Mouse (Mus musculus) v-Abl transformed pro-B cells (cell line): ENCODE measurements at regions not wholly inside any gene's neighbourhood (a gene's known extent, or its start where the extent isn't known, plus 50 kb on each side); places are given as distances from the start of the nearest gene placed in this dataset.
"Not testable (repeated sequence)": the region's sequence is repeated elsewhere in the genome, so short reads cannot be mapped to it uniquely, and the experiment has no call there.

ENCODE experiments used
- in situ Hi-C, 2 experiments: fragments of 400-800 bp; cut with MboI; formaldehyde crosslinking; loops; one replicate each; pipeline ENCODE4 v1.15.1; 2025; ENCODE audit not compliant: unreplicated experiment in 2 of 2

- in situ Hi-C loops: no loop called here
Observed at GRCm38 (mm10) chr15:32042589-32042988, 134.5 kb upstream of the Tas2r119 start.

GRCm38 (mm10) chr15:32043207-32043606 lies 133.9 kb upstream of the Tas2r119 start:
- in situ Hi-C loops: no loop called here

- in situ Hi-C loops: not testable (repeated sequence)
Observed at GRCm38 (mm10) chr15:32043670-32044069, 133.4 kb upstream of the Tas2r119 start.

- in situ Hi-C loops: no loop called here
Observed at GRCm38 (mm10) chr15:32048836-32049235, 128.3 kb upstream of the Tas2r119 start.

DNA sequence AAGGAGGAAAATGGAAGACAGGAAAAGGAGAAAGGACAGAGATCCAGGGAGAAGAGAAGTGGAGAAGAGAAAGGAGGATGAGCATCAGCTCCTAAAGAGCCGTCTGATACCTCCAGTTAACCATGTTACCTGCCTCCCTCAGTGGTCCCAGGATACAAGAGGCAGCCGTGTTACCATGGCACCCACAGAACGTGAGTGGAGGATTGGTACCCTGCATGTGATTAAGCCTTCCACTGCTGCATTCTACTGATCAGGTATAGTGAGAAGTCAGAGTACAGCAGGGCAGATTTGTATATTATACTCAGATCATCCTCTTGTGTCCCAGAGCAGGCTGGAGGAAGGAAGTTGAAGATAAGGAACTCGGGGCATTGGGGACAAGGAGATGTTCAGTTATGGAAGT lies 115.5 kb upstream of the Tas2r119 start:
- in situ Hi-C loops: no loop called here

DNA sequence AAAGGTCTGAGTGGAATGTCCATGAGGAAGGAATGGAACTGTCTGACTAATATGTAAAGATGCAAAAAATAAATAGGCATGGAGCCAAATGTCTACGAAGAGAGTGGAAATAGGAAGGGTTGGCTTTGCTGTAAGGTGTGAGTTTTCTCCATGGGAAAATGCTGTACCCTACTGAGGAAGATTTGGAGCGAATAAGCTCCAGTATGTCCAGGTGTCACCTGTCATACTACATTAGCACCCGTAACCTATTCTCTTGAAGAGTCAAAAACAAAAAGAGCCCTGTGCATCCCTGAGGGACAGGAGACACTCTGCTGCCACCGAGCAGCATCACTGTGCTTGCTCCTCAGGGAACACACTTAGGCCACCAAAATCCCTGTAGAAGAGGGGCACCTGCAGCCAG lies 95.0 kb upstream of the Tas2r119 start:
- in situ Hi-C loops: no loop called here

DNA sequence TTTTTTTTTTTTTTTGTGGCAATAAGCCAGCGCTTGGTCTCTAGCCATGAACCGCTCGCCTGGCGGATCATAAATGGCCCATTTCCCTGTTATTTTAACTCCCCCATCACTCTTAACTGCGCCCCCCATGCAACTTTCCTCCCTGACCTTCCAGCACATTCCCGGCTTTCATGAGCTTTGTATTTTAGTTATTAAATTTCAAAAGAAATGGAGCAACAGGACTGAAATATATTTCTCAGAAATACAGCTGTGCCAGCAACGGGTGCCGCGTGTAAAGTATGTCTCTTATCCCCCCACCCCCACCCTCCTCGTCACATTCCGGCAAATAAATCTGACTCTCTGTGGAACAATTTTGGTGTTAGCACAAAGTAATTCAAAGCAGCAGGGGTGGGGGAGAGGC lies 83.2 kb upstream of the Tas2r119 start:
- in situ Hi-C loops: no loop called here

DNA sequence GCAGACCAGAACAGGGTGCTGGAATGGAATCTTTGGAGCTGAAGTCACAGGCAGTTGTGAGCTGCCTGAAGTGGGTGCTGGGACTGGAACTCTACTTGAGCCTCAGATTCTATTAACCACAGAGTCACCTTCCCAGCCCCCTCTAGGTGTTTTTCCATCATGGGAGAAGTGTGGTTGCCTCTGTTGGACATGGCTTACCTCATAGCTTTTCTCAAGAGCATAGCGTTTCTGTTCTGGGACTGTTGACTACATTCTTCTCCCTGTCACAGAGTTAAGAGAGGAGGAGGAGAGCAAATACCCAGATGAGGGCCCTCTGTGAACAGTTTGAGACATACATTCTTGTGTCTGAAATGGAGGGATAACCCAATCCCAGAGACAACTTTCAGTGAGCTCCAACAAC lies 81.5 kb upstream of the Tas2r119 start:
- in situ Hi-C loops: no loop called here

- in situ Hi-C loops: no loop called here
Observed at GRCm38 (mm10) chr15:32110659-32111058, 66.4 kb upstream of the Tas2r119 start.
